Mouse (Mus musculus): ENCODE measurements around the gene Ghitm. TPM values are rescaled to one million over a fixed set of nuclear protein-coding genes. Genes with fewer than 3 reads are reported as not detected.
"Not testable (repeated sequence)": the region's sequence is repeated elsewhere in the genome, so short reads cannot be mapped to it uniquely, and the experiment has no call there.

Gene Ghitm
- polyA plus RNA-seq, 1 experiment from 2014 or later: 235 TPM

- not testable (repeated sequence) for H3K9ac ChIP-seq (ENCODE audit: low read length)
- WGBS: 78% methylated on average over 2 of the region's 3 CpGs
Observed at GRCm38 (mm10) chr14:37137596-37137995, 2.5 kb upstream of the Ghitm start.

DNA sequence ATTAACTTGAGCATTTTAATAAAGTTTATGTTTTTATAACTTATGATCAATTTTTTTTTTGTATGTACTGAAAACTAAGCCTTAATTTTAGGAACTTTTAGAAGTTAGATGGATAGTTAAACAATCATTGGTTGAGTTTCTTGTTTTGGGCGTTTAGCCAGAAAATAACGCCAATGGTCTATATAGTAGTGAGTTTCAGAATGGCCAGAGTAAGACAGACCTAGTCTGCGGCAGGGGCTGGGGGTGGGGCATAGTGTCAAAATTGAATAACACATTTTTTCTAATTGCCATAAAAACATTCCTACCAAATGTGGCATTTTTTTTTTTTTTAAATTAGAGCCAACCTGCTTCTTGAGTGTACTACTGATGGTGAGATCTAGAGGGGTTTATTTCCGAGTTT, 1.0 kb upstream of the Ghitm start:
- ATAC-seq (replicated peaks; ENCODE audit: low FRiP score, low TSS enrichment, low read depth): no peak
- Histone ChIP-seq H3K4me1 (replicated peaks; ENCODE audit: control insufficient read depth, insufficient read depth, low read length) (peaks cover 6% of the 10 kb centered on the region; the same call in 1 of the 2 replicates), H3K9ac (ENCODE audit: low read length) (no peak overlapping the region), H3K27me3 (replicated peaks; ENCODE audit: control insufficient read depth, insufficient read depth, low read length) (no peaks in the 10 kb centered on the region), H3K36me3 (ENCODE audit: control insufficient read depth, insufficient read depth, low read length) (peaks cover 20% of the 10 kb centered on the region), H3K4me2 (ENCODE audit: low read length) (no peak overlapping the region), H3K27ac (ENCODE audit: low read depth) (no peak overlapping the region), H3K4me3 (ENCODE audit: low read depth, low read length) (no peak overlapping the region), H3K9me3 (ENCODE audit: control insufficient read depth, low read length) (no peaks in the 10 kb centered on the region)
- WGBS: 81% methylated on average over 4 of the region's 4 CpGs
- DNase-seq (ENCODE audit: low spot score): no peak

More at GRCm38 (mm10) chr14:37137596-37137995, 2.5 kb upstream of the Ghitm start:
- not testable (repeated sequence) for H3K27ac ChIP-seq (ENCODE audit: low read depth); H3K36me3 ChIP-seq (ENCODE audit: control insufficient read depth, insufficient read depth, low read length); H3K27me3 ChIP-seq (replicated peaks; ENCODE audit: control insufficient read depth, insufficient read depth, low read length); DNase-seq (ENCODE audit: low spot score); H3K9me3 ChIP-seq (ENCODE audit: control insufficient read depth, low read length); H3K4me2 ChIP-seq (ENCODE audit: low read length); H3K4me1 ChIP-seq (replicated peaks; ENCODE audit: control insufficient read depth, insufficient read depth, low read length); H3K4me3 ChIP-seq (ENCODE audit: low read depth, low read length); ATAC-seq (replicated peaks; ENCODE audit: low FRiP score, low TSS enrichment, low read depth)

- WGBS: 2% methylated on average over 10 of the region's 10 CpGs
- DNase-seq (ENCODE audit: low spot score): no peak
Observed at GRCm38 (mm10) chr14:37135671-37136070, 599 bp upstream of the Ghitm start.

GRCm38 (mm10) chr14:37134304-37135126, 557 bp downstream of the Ghitm start:
- H3K4me3 ChIP-seq (ENCODE audit: low read depth, low read length): peak overlapping the region; percentile 89
- H3K36me3 ChIP-seq (ENCODE audit: control insufficient read depth, insufficient read depth, low read length): peaks cover 32% of the 10 kb centered on the region
- ATAC-seq (replicated peaks; ENCODE audit: low FRiP score, low TSS enrichment, low read depth) (no peak; the same call in none of the 2 replicates), DNase-seq (ENCODE audit: low spot score) (no peak)
- WGBS: 2% methylated on average over 40 of the region's 40 CpGs
- H3K4me2 ChIP-seq (ENCODE audit: low read length): peak overlapping the region; percentile 68
- H3K9ac ChIP-seq (ENCODE audit: low read length): peak overlapping the region; percentile 90
- no peaks in the 10 kb centered on the region for H3K27me3 ChIP-seq (replicated peaks; ENCODE audit: control insufficient read depth, insufficient read depth, low read length)
- peaks cover 6% of the 10 kb centered on the region; the same call in 1 of the 2 replicates for H3K4me1 ChIP-seq (replicated peaks; ENCODE audit: control insufficient read depth, insufficient read depth, low read length)
- H3K9me3 ChIP-seq (ENCODE audit: control insufficient read depth, low read length): no peaks in the 10 kb centered on the region
- H3K27ac ChIP-seq (ENCODE audit: low read depth): peak overlapping the region; percentile 86

More at GRCm38 (mm10) chr14:37135671-37136070, 599 bp upstream of the Ghitm start:
- Histone ChIP-seq H3K27me3 (replicated peaks; ENCODE audit: control insufficient read depth, insufficient read depth, low read length) (no peaks in the 10 kb centered on the region), H3K4me1 (replicated peaks; ENCODE audit: control insufficient read depth, insufficient read depth, low read length) (peaks cover 6% of the 10 kb centered on the region; the same call in 1 of the 2 replicates), H3K36me3 (ENCODE audit: control insufficient read depth, insufficient read depth, low read length) (peaks cover 25% of the 10 kb centered on the region), H3K9ac (ENCODE audit: low read length) (peak overlapping the region; percentile 90), H3K4me3 (ENCODE audit: low read depth, low read length) (peak overlapping the region; percentile 89), H3K9me3 (ENCODE audit: control insufficient read depth, low read length) (no peaks in the 10 kb centered on the region), H3K27ac (ENCODE audit: low read depth) (no peak overlapping the region), H3K4me2 (ENCODE audit: low read length) (peak overlapping the region; percentile 72)
- ATAC-seq (replicated peaks; ENCODE audit: low FRiP score, low TSS enrichment, low read depth): peak; percentile 44; the same call in 1 of the 2 replicates

GRCm38 (mm10) chr14:37127652-37128051, 7.4 kb downstream of the Ghitm start:
- 40% methylated on average over 4 of the region's 4 CpGs for WGBS

DNA sequence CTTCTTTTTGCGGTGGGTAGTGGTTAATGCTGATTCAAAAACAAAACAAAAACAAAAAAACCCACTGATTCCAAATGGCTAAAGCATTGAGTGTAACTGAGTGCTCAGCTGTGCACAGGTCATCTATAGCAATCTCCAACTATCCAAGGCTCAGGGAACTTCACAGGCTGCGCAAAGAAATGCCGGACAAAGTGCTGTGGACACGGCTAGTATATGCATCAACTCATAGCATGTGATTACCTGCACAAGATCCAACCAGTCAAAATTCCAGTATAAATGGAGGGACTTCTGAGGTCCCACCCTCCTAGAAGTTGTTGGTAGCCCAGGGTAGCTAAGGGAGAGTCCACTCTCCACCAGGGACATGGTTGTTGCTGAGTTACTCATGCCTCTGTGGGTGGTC, 15.8 kb downstream of the Ghitm start:
- no peak overlapping the region for H3K4me3 ChIP-seq (ENCODE audit: low read depth, low read length)
- no peak overlapping the region for H3K9ac ChIP-seq (ENCODE audit: low read length)
- peaks cover 35% of the 10 kb centered on the region for H3K36me3 ChIP-seq (ENCODE audit: control insufficient read depth, insufficient read depth, low read length)
- no peaks in the 10 kb centered on the region for H3K27me3 ChIP-seq (replicated peaks; ENCODE audit: control insufficient read depth, insufficient read depth, low read length)
- no peak for ATAC-seq (replicated peaks; ENCODE audit: low FRiP score, low TSS enrichment, low read depth)
- DNase-seq (ENCODE audit: low spot score): no peak
- H3K4me1 ChIP-seq (replicated peaks; ENCODE audit: control insufficient read depth, insufficient read depth, low read length): no peaks in the 10 kb centered on the region
- H3K4me2 ChIP-seq (ENCODE audit: low read length): no peak overlapping the region
- no peak overlapping the region for H3K27ac ChIP-seq (ENCODE audit: low read depth)
- 91% methylated on average over 4 of the region's 4 CpGs for WGBS
- no peaks in the 10 kb centered on the region for H3K9me3 ChIP-seq (ENCODE audit: control insufficient read depth, low read length)

More at GRCm38 (mm10) chr14:37127652-37128051, 7.4 kb downstream of the Ghitm start:
- Histone ChIP-seq H3K27ac (ENCODE audit: low read depth) (no peak overlapping the region), H3K36me3 (ENCODE audit: control insufficient read depth, insufficient read depth, low read length) (peaks cover 88% of the 10 kb centered on the region), H3K4me2 (ENCODE audit: low read length) (no peak overlapping the region), H3K4me3 (ENCODE audit: low read depth, low read length) (no peak overlapping the region), H3K9me3 (ENCODE audit: control insufficient read depth, low read length) (no peaks in the 10 kb centered on the region), H3K27me3 (replicated peaks; ENCODE audit: control insufficient read depth, insufficient read depth, low read length) (no peaks in the 10 kb centered on the region), H3K9ac (ENCODE audit: low read length) (no peak overlapping the region), H3K4me1 (replicated peaks; ENCODE audit: control insufficient read depth, insufficient read depth, low read length) (no peaks in the 10 kb centered on the region)
- DNase-seq (ENCODE audit: low spot score) (no peak), ATAC-seq (replicated peaks; ENCODE audit: low FRiP score, low TSS enrichment, low read depth) (no peak)

- H3K27ac ChIP-seq (ENCODE audit: low read depth): no peak within 1 kb of the TSS
- H3K4me2 ChIP-seq (ENCODE audit: low read length): no peak within 1 kb of the TSS
- WGBS: 77% methylated on average over 3 of the region's 3 CpGs
- peaks cover 3% of the 10 kb centered on the region; the same call in 1 of the 2 replicates for H3K4me1 ChIP-seq (replicated peaks; ENCODE audit: control insufficient read depth, insufficient read depth, low read length)
- H3K27me3 ChIP-seq (replicated peaks; ENCODE audit: control insufficient read depth, insufficient read depth, low read length): no peaks in the 10 kb centered on the region
- no peaks in the 10 kb centered on the region for H3K9me3 ChIP-seq (ENCODE audit: control insufficient read depth, low read length)
- H3K9ac ChIP-seq (ENCODE audit: low read length): no peak within 1 kb of the TSS
- H3K4me3 ChIP-seq (ENCODE audit: low read depth, low read length): no peak within 1 kb of the TSS
- no peaks in the 10 kb centered on the region; the same call in 1 of the 2 replicates for H3K36me3 ChIP-seq (ENCODE audit: control insufficient read depth, insufficient read depth, low read length)
- DNase-seq (ENCODE audit: low spot score) (no peak), ATAC-seq (replicated peaks; ENCODE audit: low FRiP score, low TSS enrichment, low read depth) (no peak)
Observed at GRCm38 (mm10) chr14:37113922-37114321, 21.1 kb downstream of the Ghitm start, which contains the start of gene 2610528A11Rik. Gene 2610528A11Rik (minus strand): TSS chr14:37114022.

- Histone ChIP-seq H3K9ac (ENCODE audit: low read length) (no peak overlapping the region), H3K4me2 (ENCODE audit: low read length) (no peak overlapping the region), H3K4me3 (ENCODE audit: low read depth, low read length) (no peak overlapping the region), H3K4me1 (replicated peaks; ENCODE audit: control insufficient read depth, insufficient read depth, low read length) (peaks cover 3% of the 10 kb centered on the region; the same call in 1 of the 2 replicates), H3K27me3 (replicated peaks; ENCODE audit: control insufficient read depth, insufficient read depth, low read length) (no peaks in the 10 kb centered on the region), H3K9me3 (ENCODE audit: control insufficient read depth, low read length) (no peaks in the 10 kb centered on the region), H3K36me3 (ENCODE audit: control insufficient read depth, insufficient read depth, low read length) (no peaks in the 10 kb centered on the region), H3K27ac (ENCODE audit: low read depth) (no peak overlapping the region)
- 91% methylated on average over 7 of the region's 7 CpGs for WGBS
- ATAC-seq (replicated peaks; ENCODE audit: low FRiP score, low TSS enrichment, low read depth): no peak
- DNase-seq (ENCODE audit: low spot score): no peak
Observed at GRCm38 (mm10) chr14:37112931-37113330, 22.1 kb downstream of the Ghitm start.

Data from intestine, embryonic 14.5 days (tissue).